ENCODE assay signal across 8 mouse cellular contexts in genomic region chr5:64070081-64070673, GRCm38 (mm10). TPM values are rescaled to one million over a fixed set of nuclear protein-coding genes. Genes with fewer than 3 reads are reported as not detected.
DNase-seq lines count a peak whose midpoint lies in the region.

No protein-coding gene starts in this region.

- 35% methylated on average over 4 of the region's 4 CpGs for WGBS in forebrain, embryonic 10.5 days

- no peak overlapping the region for H3K27ac ChIP-seq in forebrain, embryonic 10.5 days

- intact Hi-C loops in heart, postnatal 14 days (cut with DNase I) = loop anchor here (1.0 to 5.0 kb wide), 2 partner anchors 164 to 258 kb away; partner anchors contain the start of gene 0610040J01Rik

- no peaks in the 10 kb centered on the region for H3K27me3 ChIP-seq in forebrain, embryonic 10.5 days (ENCODE audit: poor library complexity, severe bottlenecking)

- no peaks in the 10 kb centered on the region for H3K9me3 ChIP-seq in forebrain, embryonic 10.5 days

- H3K4me3 ChIP-seq in forebrain, embryonic 10.5 days = no peak overlapping the region

- no peaks in the 10 kb centered on the region for H3K36me3 ChIP-seq in forebrain, embryonic 10.5 days (replicated peaks)

- peak; percentile 57 for DNase-seq in layer of hippocampus, adult 11-12 months (ENCODE audit: low spot score)
- no peak for DNase-seq in layer of hippocampus, adult 9-10 months (ENCODE audit: low spot score)
- DNase-seq in c-Kit-positive CD71-negative TER-119-negative erythroid progenitor cells, embryonic 14.5 days (ENCODE audit: low read depth) = peak; percentile 35
- peak; percentile 56 for DNase-seq in forebrain, embryonic 10.5 days (ENCODE audit: extremely low spot score, low spot score)
- peak; percentile 56 to 74 for DNase-seq in heart, postnatal 14 days
- DNase-seq in layer of hippocampus, adult 18-20 months (ENCODE audit: low spot score in 2 of 2) = peak; percentile 24 to 56
- DNase-seq in lung, postnatal 36 days = peak; percentile 88
- peak; percentile 20 for DNase-seq in right cerebral cortex, postnatal 4 days

- H3K4me1 ChIP-seq in forebrain, embryonic 10.5 days = no peaks in the 10 kb centered on the region

RNA-seq across cellular contexts. Expression of gene Pgm2, which starts 22.6 kb away (rescaled TPM):
- polyA plus RNA-seq in forebrain, embryonic 10.5 days (2016; fragmentation: Nextera tagmentation; extraction: Ambion mirVana) = 25.8 and 27.0 TPM in 2 replicates
- 10 to 100 TPM in 1 of 2 experiments, 1 to 10 TPM in 1; 9.4 to 10.6 TPM for total RNA-seq in heart, postnatal 14 days (2021)
- 10 to 100 TPM in 1 of 2 experiments, 1 to 10 TPM in 1; 9.4 to 10.0 TPM for total RNA-seq in layer of hippocampus, adult 18-20 months (2021)
